In genomic region chr11:77893283-77893682, GRCm38 (mm10) we compare ENCODE assay signal across 9 mouse cellular contexts. TPM values are rescaled to one million over a fixed set of nuclear protein-coding genes. Genes with fewer than 3 reads are reported as not detected.
DNase-seq lines count a peak whose midpoint lies in the region; ATAC-seq and TF ChIP-seq lines count a peak whose summit lies in the region.
"Had no signal": no experiment of that assay in that cellular context is flagged by ENCODE, and none has a peak within 500 bp of the region (broad histone marks: within the 10 kb centered on the region; RNA-seq: fewer than 3 reads in every experiment).

No protein-coding gene starts in this region.

- H3K9ac ChIP-seq in kidney, embryonic 16.5 days (replicated peaks; ENCODE audit: low read length), result no peak overlapping the region
- peak overlapping the region; percentile 53 for H3K9ac ChIP-seq in forebrain, embryonic 13.5 days
- H3K9ac ChIP-seq in limb, embryonic 14.5 days (ENCODE audit: low read depth, low read length, severe bottlenecking), result no peak overlapping the region

- peaks cover 27% of the 10 kb centered on the region for H3K4me1 ChIP-seq in kidney, embryonic 16.5 days (ENCODE audit: insufficient read depth, low read length)
- H3K4me1 ChIP-seq in forebrain, embryonic 13.5 days, result peaks cover 89% of the 10 kb centered on the region
- peaks cover 13% of the 10 kb centered on the region for H3K4me1 ChIP-seq in limb, embryonic 14.5 days (ENCODE audit: control insufficient read depth, insufficient read depth, low read length)
- H3K4me1 ChIP-seq in olfactory bulb, adult 2 months (ENCODE audit: control insufficient read depth, insufficient read depth, low read length), result peaks cover 32% of the 10 kb centered on the region

- H3K9me3 ChIP-seq in kidney, embryonic 16.5 days (ENCODE audit: low read length), result no peaks in the 10 kb centered on the region
- no peaks in the 10 kb centered on the region for H3K9me3 ChIP-seq in forebrain, embryonic 13.5 days (replicated peaks)
- H3K9me3 ChIP-seq in limb, embryonic 14.5 days (ENCODE audit: control insufficient read depth, low read length), result no peaks in the 10 kb centered on the region

- intact Hi-C loops in left cerebral cortex, postnatal 4 days (cut with DNase I), result no loop called here

- no peak for TF ChIP-seq CTCF in olfactory bulb, adult 2 months (IDR thresholded peaks at IDR 0.05; ENCODE audit: insufficient read depth, low read depth, low read length)

- H3K27ac ChIP-seq in kidney, embryonic 16.5 days (ENCODE audit: low read length), result peak overlapping the region; percentile 90
- peak overlapping the region; percentile 99 for H3K27ac ChIP-seq in forebrain, embryonic 13.5 days
- H3K27ac ChIP-seq in limb, embryonic 14.5 days (replicated peaks; ENCODE audit: low read depth, low read length), result 0 out of 2 replicates have a peak overlapping the region, but pooled peaks have one; percentile 22
- peak overlapping the region; percentile 72 for H3K27ac ChIP-seq in olfactory bulb, adult 2 months (ENCODE audit: insufficient read depth, low read depth, low read length)

- no peak for TF ChIP-seq POLR2A in limb, embryonic 14.5 days (IDR thresholded peaks at IDR 0.05; ENCODE audit: borderline replicate concordance, extremely low read depth, insufficient read depth, insufficient read length)
- TF ChIP-seq POLR2A in olfactory bulb, adult 2 months (IDR thresholded peaks at IDR 0.05; ENCODE audit: insufficient read depth, low read depth, low read length), result no peak

- no peak overlapping the region for H3K4me3 ChIP-seq in kidney, embryonic 16.5 days (ENCODE audit: low read length)
- peak overlapping the region; percentile 24 for H3K4me3 ChIP-seq in forebrain, embryonic 13.5 days
- no peak overlapping the region for H3K4me3 ChIP-seq in limb, embryonic 14.5 days (replicated peaks; ENCODE audit: low read length)
- H3K4me3 ChIP-seq in olfactory bulb, adult 2 months (ENCODE audit: insufficient read depth, low read depth, low read length), result no peak overlapping the region

- ATAC-seq in kidney, embryonic 16.5 days (ENCODE audit: low FRiP score, low TSS enrichment), result no peak
- ATAC-seq in forebrain, embryonic 13.5 days, result no peak
- ATAC-seq in limb, embryonic 14.5 days (ENCODE audit: low FRiP score, low read depth), result no peak

- H3K27me3 ChIP-seq in kidney, embryonic 16.5 days (ENCODE audit: insufficient read depth, low read length), result peaks cover 30% of the 10 kb centered on the region
- no peaks in the 10 kb centered on the region for H3K27me3 ChIP-seq in forebrain, embryonic 13.5 days
- peaks cover 18% of the 10 kb centered on the region; the same call in 1 of the 2 replicates for H3K27me3 ChIP-seq in limb, embryonic 14.5 days (ENCODE audit: control insufficient read depth, insufficient read depth, low read length)

- 37% methylated on average over 6 of the region's 6 CpGs for WGBS in kidney, embryonic 16.5 days
- WGBS in forebrain, embryonic 13.5 days, result 11% methylated on average over 6 of the region's 6 CpGs
- 41% methylated on average over 6 of the region's 6 CpGs for WGBS in limb, embryonic 14.5 days
- WGBS in olfactory bulb, adult 2 months, result 49% methylated on average over 6 of the region's 6 CpGs

- H3K36me3 ChIP-seq in kidney, embryonic 16.5 days (ENCODE audit: insufficient read depth, low read length), result no peaks in the 10 kb centered on the region
- H3K36me3 ChIP-seq in forebrain, embryonic 13.5 days (ENCODE audit: poor library complexity, severe bottlenecking), result no peaks in the 10 kb centered on the region
- H3K36me3 ChIP-seq in limb, embryonic 14.5 days (ENCODE audit: control insufficient read depth, insufficient read depth, low read length), result no peaks in the 10 kb centered on the region

- H3K4me2 ChIP-seq in kidney, embryonic 16.5 days (replicated peaks; ENCODE audit: low read depth, low read length), result peak overlapping the region; percentile 14; the same call in 1 of the 2 replicates
- H3K4me2 ChIP-seq in forebrain, embryonic 13.5 days, result peak overlapping the region; percentile 47
- H3K4me2 ChIP-seq in limb, embryonic 14.5 days (replicated peaks; ENCODE audit: low read depth, low read length, severe bottlenecking), result no peak overlapping the region

- no peak for DNase-seq in kidney, postnatal 14 days
- no peak for DNase-seq in limb, embryonic 14.5 days (ENCODE audit: low spot score)
- no peak for DNase-seq in retina, postnatal 1 day
- DNase-seq in left cerebral cortex, postnatal 4 days, result no peak
- no peak for DNase-seq in left cerebral cortex, adult 18-20 months (ENCODE audit: low spot score in 2 of 2)

RNA-seq across cellular contexts. Expression of gene Pipox, which starts 0.6 kb away (rescaled TPM):
- polyA plus RNA-seq in kidney, embryonic 16.5 days (2015; fragmentation: Nextera tagmentation; extraction: Ambion mirVana), result 14.7 and 16.0 TPM in 2 replicates
- polyA plus RNA-seq in forebrain, embryonic 13.5 days (2015; fragmentation: Nextera tagmentation; extraction: Ambion mirVana), result 12.7 and 15.1 TPM in 2 replicates
- polyA plus RNA-seq in limb, embryonic 14.5 days (2012; rRNA removed), result 1.1 and 1.3 TPM in 2 replicates
- polyA plus RNA-seq in limb, embryonic 14.5 days (2014; fragmentation: Nextera tagmentation; extraction: Ambion mirVana), result 0.94 and 1.1 TPM in 2 replicates
- not detected in 2 replicates for polyA plus RNA-seq in olfactory bulb, adult 2 months (2012; ENCODE audit: insufficient read depth, insufficient read length, low replicate concordance, missing spikeins)
- 1 to 10 TPM; 1.5 to 3.7 TPM for total RNA-seq in left cerebral cortex, postnatal 4 days (2021)
- 1 to 10 TPM in 1 of 2 experiments, under 1 TPM in 1; 0.81 to 1.2 TPM for total RNA-seq in left cerebral cortex, adult 18-20 months (2021)
- total RNA-seq: gastrocnemius, postnatal 36 days had no signal

RNA-seq across cellular contexts. Expression of gene Sez6, which starts 37.3 kb away (rescaled TPM):
- 0.19 and 0.27 TPM in 2 replicates for polyA plus RNA-seq in kidney, embryonic 16.5 days (2015; fragmentation: Nextera tagmentation; extraction: Ambion mirVana)
- 141 and 165 TPM in 2 replicates for polyA plus RNA-seq in forebrain, embryonic 13.5 days (2015; fragmentation: Nextera tagmentation; extraction: Ambion mirVana)
- polyA plus RNA-seq in limb, embryonic 14.5 days (2012; rRNA removed), result 1.2 and 1.4 TPM in 2 replicates
- 0.98 and 1.2 TPM in 2 replicates for polyA plus RNA-seq in limb, embryonic 14.5 days (2014; fragmentation: Nextera tagmentation; extraction: Ambion mirVana)
- polyA plus RNA-seq in olfactory bulb, adult 2 months (2012; ENCODE audit: insufficient read depth, insufficient read length, low replicate concordance, missing spikeins), result 109 TPM in 1 of 2 replicates, not detected in the other
- 100 to 1,000 TPM; 246 to 287 TPM for total RNA-seq in left cerebral cortex, postnatal 4 days (2021)
- 100 to 1,000 TPM; 145 to 154 TPM for total RNA-seq in left cerebral cortex, adult 18-20 months (2021)

Comparison
In these comparisons a context has a peak if more than half of its experiments do, and no peak if none do; other contexts are left out.
1. H3K27ac ChIP-seq: peak in every context shown above with its lines; median percentile 99 in forebrain, embryonic 13.5 days; 90 in kidney, embryonic 16.5 days; 72 in olfactory bulb, adult 2 months; 22 in limb, embryonic 14.5 days.
2. RNA of gene Sez6, which starts 37.3 kb away (polyA plus RNA-seq): 141 to 165 TPM in forebrain, embryonic 13.5 days and 109 TPM in olfactory bulb, adult 2 months; 0.98 to 1.4 TPM in limb, embryonic 14.5 days and 0.19 to 0.27 TPM in kidney, embryonic 16.5 days; every median in the first group is over 10 times any median in the second.